Mouse (Mus musculus) R1 (cell line): Measurements from ENCODE around the gene Ccdc171.

Source experiments
- DNase-seq: peaks from one replicate; pipeline ENCODE4 v3.0.0-alpha.2; 2018; ENCODE audit warnings: low read depth, low spot score

The Ccdc171 gene

GRCm38 (mm10) chr4:83525690-83526055 lies 328 bp downstream of the Ccdc171 start:
- peak; percentile 78 for DNase-seq

- DNase-seq, result peak; percentile 66
Measured at GRCm38 (mm10) chr4:83526270-83526987, 1.1 kb downstream of the Ccdc171 start.

- no peak for DNase-seq
Measured at GRCm38 (mm10) chr4:83526988-83527334, 1.6 kb downstream of the Ccdc171 start.

- DNase-seq, result peak; percentile 92
Measured at GRCm38 (mm10) chr4:83527921-83528320, 2.6 kb downstream of the Ccdc171 start.

- peak; percentile 45 for DNase-seq
Measured at GRCm38 (mm10) chr4:83530060-83530459, 4.7 kb downstream of the Ccdc171 start.

- DNase-seq, result peak; percentile 51
Measured at GRCm38 (mm10) chr4:83533168-83533911, 8.0 kb downstream of the Ccdc171 start.

GRCm38 (mm10) chr4:83534024-83534423 lies 8.7 kb downstream of the Ccdc171 start:
- DNase-seq, result no peak

GRCm38 (mm10) chr4:83549501-83549900 lies 24.2 kb downstream of the Ccdc171 start:
- DNase-seq, result no peak

GRCm38 (mm10) chr4:83567190-83568113 lies 42.1 kb downstream of the Ccdc171 start:
- peak; percentile 47 for DNase-seq

- DNase-seq, result peak; percentile 67
Measured at GRCm38 (mm10) chr4:83568145-83568544, 42.8 kb downstream of the Ccdc171 start.

- DNase-seq, result peak; percentile 36
Measured at GRCm38 (mm10) chr4:83570569-83570968, 45.2 kb downstream of the Ccdc171 start.

GRCm38 (mm10) chr4:83571033-83571432 lies 45.7 kb downstream of the Ccdc171 start:
- peak; percentile 25 for DNase-seq

GRCm38 (mm10) chr4:83572521-83572920 lies 47.2 kb downstream of the Ccdc171 start:
- DNase-seq, result peak; percentile 48

GRCm38 (mm10) chr4:83576315-83576714 lies 51.0 kb downstream of the Ccdc171 start:
- no peak for DNase-seq

GRCm38 (mm10) chr4:83580157-83580556 lies 54.8 kb downstream of the Ccdc171 start:
- DNase-seq, result no peak

- peak; percentile 56 for DNase-seq
Measured at GRCm38 (mm10) chr4:83587563-83587962, 62.2 kb downstream of the Ccdc171 start.

GRCm38 (mm10) chr4:83596486-83596885 lies 71.1 kb downstream of the Ccdc171 start:
- DNase-seq, result peak; percentile 23

GRCm38 (mm10) chr4:83611111-83611510 lies 85.8 kb downstream of the Ccdc171 start:
- no peak for DNase-seq

GRCm38 (mm10) chr4:83623021-83623711 lies 97.8 kb downstream of the Ccdc171 start:
- peak; percentile 53 for DNase-seq

- DNase-seq, result no peak
Measured at GRCm38 (mm10) chr4:83623732-83624131, 98.4 kb downstream of the Ccdc171 start.

GRCm38 (mm10) chr4:83651453-83651852 lies 126.1 kb downstream of the Ccdc171 start:
- DNase-seq, result no peak
